Mouse (Mus musculus): ENCODE measurements at regions not wholly inside any gene's neighbourhood (a gene's known extent, or its start where the extent isn't known, plus 50 kb on each side); places are given as distances from the start of the nearest gene placed in this dataset.

- TF ChIP-seq CTCF (IDR thresholded peaks at IDR 0.05) (no peak), EP300 (IDR thresholded peaks at IDR 0.05) (no peak)
Observed at GRCm38 (mm10) chr13:51010736-51011135, 89.9 kb upstream of the Spin1 start.
